Mouse (Mus musculus) forebrain, embryonic 15.5 days (tissue): ENCODE results near the gene Gbp10. TPM values are rescaled to one million over a fixed set of nuclear protein-coding genes. Genes with fewer than 3 reads are reported as not detected.

Source experiments
- ATAC-seq: fragments of 200-750 bp; cut with Nextera tagmentation; replicated peaks from 2 replicates; pipeline ENCODE4 v1.8.0; 2017; ENCODE audit warnings: mild to moderate bottlenecking, moderate TSS enrichment, moderate library complexity
- H3K27ac ChIP-seq: fragments of 300-500 bp; sonication (generic); replicated peaks from 2 replicates; pipeline ENCODE4 v1.5.1; 2015; ENCODE audit warnings: mild to moderate bottlenecking, inconsistent platforms
- H3K27me3 ChIP-seq: fragments of 300-500 bp; sonication (generic); 2 replicates; pipeline ENCODE4 v1.6.1; 2015; ENCODE audit warnings: inconsistent platforms
- H3K36me3 ChIP-seq: fragments of 300-500 bp; sonication (generic); 2 replicates; pipeline ENCODE4 v1.6.1; 2015; ENCODE audit warnings: mild to moderate bottlenecking, inconsistent platforms
- H3K4me1 ChIP-seq: fragments of 300-500 bp; sonication (generic); 2 replicates; pipeline ENCODE4 v1.6.1; 2015; ENCODE audit warnings: inconsistent platforms
- H3K4me2 ChIP-seq: fragments of 300-500 bp; sonication (generic); replicated peaks from 2 replicates; pipeline ENCODE4 v1.6.1; 2015; ENCODE audit warnings: mild to moderate bottlenecking, inconsistent platforms
- H3K4me3 ChIP-seq: fragments of 300-500 bp; sonication (generic); 2 replicates; pipeline ENCODE4 v1.5.1; 2015; ENCODE audit warnings: mild to moderate bottlenecking, inconsistent platforms
- H3K9ac ChIP-seq: fragments of 300-500 bp; sonication (generic); replicated peaks from 2 replicates; pipeline ENCODE4 v1.6.1; 2015; ENCODE audit warnings: mild to moderate bottlenecking, inconsistent platforms
- H3K9me3 ChIP-seq: fragments of 300-500 bp; sonication (generic); 2 replicates; pipeline ENCODE4 v1.6.1; 2016; ENCODE audit warnings: inconsistent platforms
- polyA plus RNA-seq: library from polyadenylated mRNA; unstranded; fragments of >200 nt; fragmentation: Nextera tagmentation; extraction: Ambion mirVana; gene quantifications from 2 replicates; pipeline ENCODE4 v1.2.1, GENCODE M21; 2015

The Gbp10 gene
- polyA plus RNA-seq, 1 experiment from 2014 or later: 0.50 TPM

DNA sequence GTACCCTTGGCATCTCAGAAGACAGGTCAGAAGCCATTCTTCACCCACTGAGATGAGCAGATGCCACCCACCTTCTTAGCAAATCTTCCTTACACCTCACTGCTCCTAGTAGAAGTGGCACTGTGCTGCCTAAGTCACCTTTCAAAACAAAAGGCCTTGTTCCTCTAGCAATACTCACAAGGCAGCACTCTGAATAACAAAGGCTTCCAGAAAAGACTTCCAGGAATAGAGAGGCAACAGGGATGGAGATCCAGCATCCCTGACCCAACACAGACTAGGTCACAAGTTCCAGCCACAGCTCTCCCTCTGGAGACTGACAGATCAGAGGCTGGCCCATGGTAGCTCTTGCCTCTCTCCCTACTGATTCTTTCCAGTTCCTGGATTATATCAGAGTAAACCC, 57.9 kb downstream of the Gbp10 start:
- Histone ChIP-seq H3K4me3 (no peak overlapping the region), H3K9ac (no peak overlapping the region), H3K4me1 (no peaks in the 10 kb centered on the region), H3K36me3 (no peaks in the 10 kb centered on the region), H3K27ac (no peak overlapping the region), H3K9me3 (no peaks in the 10 kb centered on the region), H3K4me2 (no peak overlapping the region), H3K27me3 (no peaks in the 10 kb centered on the region)
- no peak for ATAC-seq

Other genes starting within 250 kb of the Gbp10 start
- 0.78 and 0.88 TPM in 2 replicates for gene Gbp9, start 100.0 kb downstream of the Gbp10 start, polyA plus RNA-seq
- 0.27 and 0.38 TPM in 2 replicates for gene Gbp8, start 100.0 kb downstream of the Gbp10 start, polyA plus RNA-seq
- 0.83 and 0.94 TPM in 2 replicates for gene Gbp4, start 99.9 kb downstream of the Gbp10 start, polyA plus RNA-seq
- gene Gm43302, start 54.2 kb upstream of the Gbp10 start, polyA plus RNA-seq: 0.17 TPM in 1 of 2 replicates, not detected in the other
- 1.2 and 1.4 TPM in 2 replicates for gene Gbp6, start 54.2 kb upstream of the Gbp10 start, polyA plus RNA-seq
- gene Lrrc8b, start 176.2 kb upstream of the Gbp10 start, polyA plus RNA-seq: 15.5 and 16.0 TPM in 2 replicates